Mouse (Mus musculus) adrenal gland, postnatal 14 days (tissue): ENCODE measurements at regions not wholly inside any gene's neighbourhood (a gene's known extent, or its start where the extent isn't known, plus 50 kb on each side); places are given as distances from the start of the nearest gene placed in this dataset.
A peak's percentile ranks its signal among the peaks of the same experiment; 100 is the strongest.

Source experiments
- DNase-seq: peaks from one replicate; pipeline ENCODE4 v3.0.0; 2021; ENCODE audit warnings: mixed read lengths

DNA sequence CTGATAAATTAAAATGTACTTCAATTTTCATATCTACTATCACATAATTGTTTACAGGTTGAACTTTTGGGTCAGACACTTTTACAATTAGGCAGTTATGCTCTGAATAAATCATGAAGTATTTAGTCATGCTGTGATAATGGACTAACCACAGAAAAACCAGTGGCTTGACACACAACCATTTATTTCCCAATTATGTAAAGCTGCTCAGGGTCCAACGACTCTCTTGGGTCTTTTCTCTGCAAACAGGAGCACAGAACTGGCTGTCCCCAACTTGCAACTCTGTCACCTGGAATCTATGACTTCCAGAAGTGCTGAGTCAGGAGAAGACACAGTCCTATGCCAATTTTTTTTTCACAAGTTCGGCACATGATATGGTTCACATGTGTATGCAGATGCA lies 214.8 kb downstream of the Kcnj2 start:
- no peak for DNase-seq

DNA sequence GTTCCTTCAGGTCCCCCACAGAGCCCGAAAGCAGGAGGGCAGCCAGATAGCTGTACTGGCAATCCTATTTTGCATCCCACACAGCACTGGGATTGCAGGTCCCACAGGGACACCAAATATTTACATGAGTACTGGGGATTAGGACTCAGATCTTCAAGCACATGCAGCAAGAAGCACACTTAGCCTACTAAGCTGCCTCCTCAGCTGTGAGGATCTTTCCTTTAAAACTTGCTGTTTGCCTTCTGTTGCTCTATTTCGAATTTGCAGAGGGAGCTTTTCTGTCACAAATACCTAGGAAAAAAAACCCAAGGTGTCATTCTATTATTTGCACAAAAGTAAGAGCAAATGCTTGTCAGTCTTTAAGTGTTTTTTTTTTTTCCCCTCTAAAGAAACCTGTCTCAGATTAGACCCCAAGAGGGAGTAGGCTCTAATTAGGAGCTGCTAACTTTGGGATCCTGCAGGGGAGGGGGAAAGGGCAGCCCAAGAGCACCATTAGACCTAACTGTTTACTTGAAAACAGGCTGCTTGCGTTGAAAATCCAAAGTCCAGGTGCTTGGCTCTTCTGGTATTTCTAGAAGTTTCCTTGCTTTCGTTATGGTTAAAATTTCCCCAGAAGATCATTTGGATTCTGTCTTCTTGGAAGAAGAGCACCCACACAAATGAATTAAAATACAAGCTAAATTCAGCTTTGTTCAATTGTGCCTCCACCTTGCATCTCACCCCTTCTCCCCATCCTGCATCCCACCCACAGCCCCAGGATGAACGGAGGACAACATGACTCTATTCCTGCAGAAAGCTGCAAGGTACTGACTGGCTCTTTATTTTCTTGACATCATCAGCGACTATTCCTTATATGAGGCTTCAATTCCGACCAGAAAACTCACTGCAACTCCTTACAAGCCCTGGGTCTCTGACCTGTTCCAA lies 215.5 kb downstream of the Kcnj2 start:
- no peak for DNase-seq

DNA sequence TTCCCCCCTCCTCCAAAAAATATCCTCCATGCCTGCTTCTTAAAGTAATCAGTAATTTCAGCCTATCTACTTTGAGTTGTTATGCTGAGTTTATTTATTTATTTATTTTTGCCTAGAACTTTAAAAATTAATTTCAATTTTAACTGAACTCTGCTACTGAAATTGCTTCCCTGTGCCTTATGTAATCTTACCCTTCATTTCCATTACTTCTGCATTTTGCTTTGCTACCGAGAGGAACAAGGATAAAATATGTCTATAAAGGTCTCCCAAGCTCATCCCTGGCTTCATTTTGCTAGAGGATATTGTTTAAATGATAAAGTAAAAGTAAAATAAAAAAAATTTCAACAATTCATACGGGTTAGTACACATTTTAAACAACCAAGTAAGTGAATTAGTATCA lies 216.3 kb downstream of the Kcnj2 start:
- no peak for DNase-seq

DNA sequence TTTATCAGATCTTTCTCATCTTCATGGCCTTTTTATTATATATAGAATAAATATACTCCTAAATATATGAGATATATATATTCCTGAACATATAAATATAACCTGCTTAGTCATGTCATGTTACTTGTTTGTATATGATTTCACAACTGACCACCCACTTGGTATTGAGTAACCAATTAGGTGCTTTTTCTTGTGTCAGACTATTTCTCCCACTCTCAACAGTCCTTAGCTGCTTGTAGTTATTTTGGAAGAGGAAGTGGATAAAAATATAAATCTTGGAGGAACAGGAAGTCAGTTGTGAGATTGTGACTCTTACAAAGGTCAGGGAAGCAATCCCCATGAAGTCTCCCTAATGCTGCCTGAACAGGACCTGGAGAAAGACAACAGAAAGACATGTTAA lies 224.6 kb downstream of the Kcnj2 start:
- DNase-seq, result no peak

DNA sequence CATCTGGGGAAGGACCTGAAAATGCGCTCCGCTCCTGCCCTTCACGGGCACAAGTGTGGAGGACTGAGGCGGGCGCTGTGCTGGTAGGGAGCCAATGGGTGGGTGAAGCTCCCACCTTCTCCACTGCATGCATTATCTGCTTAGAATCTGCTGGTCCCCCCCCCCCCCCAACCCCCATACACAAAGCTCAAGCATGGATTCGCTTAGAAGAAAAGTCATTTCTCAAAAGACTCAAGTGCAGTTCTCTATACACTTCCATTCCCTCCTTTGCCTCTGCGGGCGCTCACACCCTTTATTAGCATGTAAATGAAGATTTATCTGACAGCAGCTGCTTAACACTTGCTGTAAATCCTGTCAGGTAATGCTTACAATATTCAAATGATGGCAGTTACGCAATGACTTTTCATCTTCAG lies 230.4 kb downstream of the Kcnj2 start:
- DNase-seq, result no peak

DNA sequence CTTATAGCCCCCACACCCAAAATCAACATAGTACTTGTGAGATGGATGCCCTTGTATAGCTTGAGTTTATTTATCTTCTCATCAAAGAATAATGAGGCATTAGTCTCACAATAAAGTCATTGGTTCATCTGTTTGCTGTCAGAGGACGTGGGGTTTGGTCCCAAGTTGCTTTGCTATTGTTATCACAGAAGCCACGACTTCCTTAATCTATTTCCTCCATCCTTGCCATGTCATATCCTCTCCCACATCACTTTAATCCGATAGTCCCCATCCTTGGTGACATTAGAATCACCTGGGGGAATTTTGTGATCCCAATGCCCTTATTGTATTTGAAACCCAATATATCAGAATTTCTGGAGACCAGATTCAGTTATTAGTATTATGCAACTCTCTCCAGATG lies 246.8 kb downstream of the Kcnj2 start:
- DNase-seq, result no peak

DNA sequence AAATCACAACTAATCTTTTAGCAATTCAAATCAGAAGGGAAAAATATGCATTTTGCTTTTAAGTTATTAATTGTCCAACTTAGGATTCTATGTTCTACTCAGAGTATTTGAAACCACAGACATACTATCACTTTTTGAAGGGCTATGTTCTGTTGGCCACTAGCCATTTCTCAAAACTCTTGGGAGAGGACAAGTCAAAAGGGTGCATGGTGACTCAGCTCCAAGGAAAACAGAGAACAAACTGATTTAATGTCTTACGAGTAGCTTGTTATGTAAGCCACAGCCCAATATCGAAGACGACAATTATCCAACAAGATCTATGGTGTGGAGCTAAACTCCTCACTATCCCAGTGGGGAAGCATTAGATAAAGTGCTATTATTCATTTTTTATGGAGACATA lies 247.6 kb downstream of the Kcnj2 start:
- DNase-seq, result peak; percentile 8

DNA sequence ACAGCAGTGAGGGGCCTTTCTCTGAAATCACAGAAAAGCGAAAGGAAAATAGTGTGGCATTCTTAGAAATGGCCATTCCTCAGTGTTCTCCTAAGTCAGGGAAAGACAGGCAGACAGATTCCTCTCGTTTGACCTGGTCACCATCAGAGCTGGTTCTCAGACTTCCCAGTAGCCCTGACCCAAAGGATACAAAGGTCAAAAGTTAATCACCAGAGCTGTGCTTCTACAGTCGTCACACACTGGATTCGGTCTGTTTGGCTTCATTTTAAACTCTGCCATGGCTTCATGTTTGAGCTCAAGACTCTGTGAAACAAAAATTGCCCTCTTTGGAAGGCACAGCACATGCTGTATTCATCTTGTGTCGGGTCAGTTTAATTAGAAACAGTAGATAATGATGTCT lies 255.6 kb downstream of the Kcnj2 start:
- DNase-seq, result no peak

DNA sequence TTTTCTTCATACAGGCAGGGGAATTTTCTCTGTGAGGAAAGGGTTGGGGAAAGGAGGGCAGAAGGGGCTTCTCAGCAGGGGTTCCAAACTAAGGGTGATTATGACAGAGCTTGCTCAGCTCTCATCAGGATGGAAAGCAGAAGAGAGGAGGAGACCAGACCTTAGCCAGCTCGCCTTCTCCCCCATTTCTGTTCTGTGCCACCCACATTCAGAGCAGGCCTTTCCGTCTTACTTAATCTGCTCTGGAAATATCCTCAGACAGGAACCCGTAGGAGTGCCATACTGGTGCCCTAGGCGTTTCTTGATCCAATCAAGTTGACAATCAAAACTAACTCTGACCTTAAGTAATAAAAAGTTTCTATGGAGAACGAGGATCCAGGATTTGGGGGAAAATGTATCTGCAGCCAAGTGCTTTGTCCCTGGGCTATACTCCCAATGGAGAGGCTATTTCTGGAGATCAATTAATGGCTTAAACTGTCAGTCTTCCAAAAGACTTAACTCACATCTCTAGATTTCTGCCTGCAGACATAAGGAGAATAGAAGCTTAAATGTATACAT lies 258.6 kb downstream of the Kcnj2 start:
- DNase-seq, result no peak

DNA sequence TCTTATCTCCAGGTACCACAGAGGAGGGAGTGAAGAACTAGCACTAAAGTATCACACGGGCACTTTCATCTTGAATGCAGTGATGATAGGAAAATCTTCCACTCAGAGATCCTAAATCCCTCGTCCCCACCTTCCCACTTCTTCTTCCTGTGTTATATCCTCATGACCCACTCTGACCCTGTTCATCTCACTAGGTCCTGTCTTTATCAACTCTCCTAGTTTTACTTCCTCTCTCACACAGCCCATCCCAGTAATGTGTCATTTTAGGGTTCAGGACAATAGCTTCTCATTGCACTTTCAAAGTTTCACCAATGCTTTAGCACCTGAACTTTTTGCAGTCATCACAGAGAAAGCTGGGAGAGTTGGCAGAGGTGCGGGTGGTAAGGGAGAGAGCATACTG lies 261.0 kb downstream of the Kcnj2 start:
- DNase-seq, result no peak

DNA sequence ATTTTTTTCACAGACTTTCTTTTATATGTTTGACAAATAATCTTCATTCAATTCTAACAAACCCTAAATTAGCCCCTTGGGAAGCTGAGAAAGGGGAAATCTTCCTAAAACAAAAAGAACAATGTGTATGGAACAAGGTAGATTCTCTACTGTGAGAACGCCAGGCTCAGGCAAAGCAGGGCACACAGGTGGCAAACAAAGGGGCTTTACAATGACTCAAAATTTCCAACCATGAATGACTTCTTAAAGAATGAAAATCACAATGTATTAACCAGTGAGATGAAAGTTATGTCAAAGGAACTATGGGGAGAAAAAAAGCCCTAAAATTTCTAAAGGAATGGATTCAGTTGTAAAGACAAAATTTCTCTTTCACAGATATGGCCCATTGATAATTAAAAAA lies 262.3 kb downstream of the Kcnj2 start:
- no peak for DNase-seq

DNA sequence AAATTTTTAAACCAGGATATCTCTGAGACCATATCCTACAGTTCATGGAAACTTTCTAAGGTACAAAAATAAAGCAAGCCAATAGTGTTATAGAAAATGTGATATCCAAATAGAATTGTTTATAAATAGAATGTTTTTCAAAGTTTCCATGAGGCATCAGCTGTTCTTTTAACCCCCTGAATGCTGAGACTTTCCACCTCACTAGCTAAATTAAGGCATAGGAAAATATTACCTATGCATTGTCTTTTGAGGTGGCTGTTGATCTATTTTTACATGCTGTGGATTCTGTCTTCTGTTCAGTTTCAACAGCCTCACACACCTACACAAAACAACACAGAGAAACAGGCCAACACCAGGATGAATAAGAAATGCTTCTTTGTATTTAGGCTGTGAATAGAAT lies 265.6 kb downstream of the Kcnj2 start:
- no peak for DNase-seq

DNA sequence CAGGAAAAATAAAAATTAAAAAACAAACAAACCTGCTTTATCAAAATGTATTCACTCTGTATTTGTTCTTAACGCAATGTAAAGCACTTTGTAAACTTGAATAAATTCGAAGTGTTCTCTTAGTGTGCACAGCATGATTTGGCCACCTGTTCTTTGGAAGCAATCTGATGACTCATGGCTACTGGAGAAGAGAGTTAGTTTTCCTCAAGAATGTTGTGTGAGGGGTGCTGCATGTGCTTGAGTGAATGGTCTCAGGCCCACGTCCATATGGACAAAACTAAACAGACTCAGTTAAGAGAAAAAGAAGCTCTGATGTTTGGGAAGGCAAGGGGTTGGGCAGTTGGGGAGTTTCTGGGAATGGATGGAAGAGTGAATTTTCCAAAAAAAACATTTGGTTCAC lies 267.1 kb downstream of the Kcnj2 start:
- no peak for DNase-seq

DNA sequence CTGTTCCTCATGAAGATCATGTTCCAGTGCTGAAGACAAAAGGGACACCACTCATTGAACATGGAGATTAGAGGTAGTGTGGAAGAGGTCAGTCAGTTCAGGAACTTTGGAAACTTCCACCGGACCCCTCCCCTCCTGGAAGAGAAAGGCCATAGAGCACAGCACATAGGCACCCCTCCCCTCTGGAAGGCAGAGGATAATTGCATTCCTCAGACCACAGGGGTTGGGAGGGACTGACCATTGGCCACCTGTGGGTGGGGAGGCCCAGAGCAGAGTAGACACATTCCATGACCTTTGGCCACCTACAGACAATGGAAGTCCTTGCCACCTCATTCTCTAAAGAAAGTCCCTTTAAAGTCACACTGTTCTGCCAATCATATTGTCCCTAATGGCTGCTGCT lies 281.6 kb downstream of the Kcnj2 start:
- no peak for DNase-seq

DNA sequence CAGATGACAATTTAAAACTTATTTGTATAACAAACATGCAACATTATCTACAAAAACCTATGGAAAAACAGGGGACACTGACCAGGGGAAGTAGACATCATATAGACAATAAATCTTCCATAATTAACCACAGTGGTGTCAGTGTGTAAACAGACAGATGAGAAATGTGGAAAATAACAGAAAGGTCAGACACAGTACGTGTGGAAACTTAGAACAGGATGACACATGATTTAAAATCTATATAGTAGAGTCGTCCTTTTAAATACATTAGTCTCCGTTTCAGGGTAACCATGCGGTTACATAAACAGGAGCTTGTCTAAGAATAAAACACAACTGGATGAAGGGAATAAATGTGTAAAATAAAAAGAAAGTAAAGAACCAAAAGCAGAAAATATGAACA lies 284.1 kb downstream of the Kcnj2 start:
- no peak for DNase-seq

DNA sequence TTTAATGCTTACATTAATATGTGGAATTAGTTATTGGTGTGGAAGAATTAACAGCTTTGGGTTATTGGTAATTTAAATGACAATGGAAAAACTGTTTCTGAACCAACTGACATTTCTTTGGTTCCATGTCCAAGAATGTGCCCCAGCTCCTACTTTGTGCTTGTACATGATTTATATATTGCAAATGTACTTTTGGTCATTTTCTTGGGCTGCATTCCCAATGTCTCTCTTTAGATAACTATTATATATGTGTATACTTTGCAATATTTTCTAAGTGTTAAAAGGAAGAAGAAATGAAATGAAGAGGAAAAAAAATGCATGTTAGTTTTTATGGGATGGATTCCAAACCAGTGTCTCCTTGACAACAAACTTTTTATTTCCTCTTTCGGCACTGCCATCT lies 297.4 kb downstream of the Kcnj2 start:
- no peak for DNase-seq

DNA sequence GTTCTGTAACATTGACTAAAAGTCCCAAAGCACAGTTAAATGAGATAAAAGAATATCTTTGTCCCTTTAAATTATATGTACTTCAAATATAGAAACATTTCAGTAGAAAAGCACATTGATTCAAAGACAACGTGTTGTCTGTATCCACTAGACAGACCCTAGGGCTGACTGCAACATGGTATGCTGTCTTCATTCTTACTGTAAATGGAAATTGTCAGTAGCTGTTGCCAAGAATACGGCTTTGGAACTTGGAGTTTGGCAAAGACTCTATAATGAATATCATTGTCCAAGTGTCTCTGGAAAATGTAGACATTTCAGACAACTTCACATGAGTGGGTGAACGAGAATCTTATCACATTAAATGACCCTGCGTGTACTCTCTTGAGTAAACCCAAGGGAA lies 311.2 kb downstream of the Kcnj2 start:
- no peak for DNase-seq

DNA sequence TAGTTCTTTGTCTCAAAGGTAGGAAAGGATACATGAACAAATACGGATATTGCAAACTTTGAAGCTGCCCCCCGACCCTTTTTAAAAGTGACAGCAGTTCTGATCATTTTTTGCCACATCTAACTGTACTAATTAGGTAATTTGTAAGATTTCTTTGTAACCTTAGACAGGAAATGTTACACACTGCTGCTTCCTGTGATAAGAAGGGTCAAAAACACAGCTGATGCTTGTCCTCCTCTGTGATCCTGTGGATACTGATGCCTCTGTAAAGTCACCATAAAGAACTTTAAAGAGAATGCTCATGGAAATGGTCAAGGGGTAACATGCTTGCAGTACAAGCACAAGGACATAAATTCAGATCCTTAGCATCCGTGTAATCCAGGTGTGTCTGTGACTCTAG lies 313.9 kb downstream of the Kcnj2 start:
- no peak for DNase-seq

DNA sequence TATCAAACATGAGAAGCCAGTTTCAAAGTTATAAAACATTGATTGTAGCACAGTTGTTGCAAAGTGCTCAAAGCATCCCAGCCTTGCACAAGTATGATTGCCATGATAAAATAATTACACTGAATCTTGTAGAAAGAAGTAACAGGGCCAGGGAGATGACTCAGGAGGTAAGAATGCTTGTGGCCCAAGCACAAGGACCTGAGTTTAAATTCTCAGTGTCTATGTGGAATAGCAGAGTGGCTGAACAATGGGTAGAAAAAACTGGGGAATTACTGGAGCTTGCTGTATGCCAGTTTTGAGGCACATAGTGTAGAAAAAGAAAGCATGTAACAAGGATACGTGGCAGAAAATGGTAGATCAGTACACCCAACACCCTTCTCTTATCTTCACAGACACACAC lies 332.7 kb downstream of the Kcnj2 start:
- DNase-seq, result no peak

DNA sequence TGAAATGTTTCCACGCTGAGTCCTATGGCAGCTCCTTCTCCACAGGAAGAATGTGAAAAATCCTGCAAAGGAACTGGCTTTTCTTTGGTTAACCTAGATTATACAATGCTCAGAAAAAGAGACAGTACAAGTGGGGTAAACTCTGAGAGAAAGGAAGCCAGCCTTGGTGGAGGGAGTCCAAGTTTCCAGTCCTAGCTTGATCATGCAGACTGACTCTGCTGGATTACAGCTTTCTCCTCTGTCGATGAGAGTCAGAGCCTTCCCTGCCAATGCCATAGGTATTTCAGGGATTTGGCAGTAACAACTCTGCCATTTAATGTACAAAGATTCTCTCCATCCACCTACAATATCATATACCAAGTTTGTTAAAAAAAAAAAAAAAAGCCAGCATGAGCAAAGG lies 343.3 kb downstream of the Kcnj2 start:
- no peak for DNase-seq

DNA sequence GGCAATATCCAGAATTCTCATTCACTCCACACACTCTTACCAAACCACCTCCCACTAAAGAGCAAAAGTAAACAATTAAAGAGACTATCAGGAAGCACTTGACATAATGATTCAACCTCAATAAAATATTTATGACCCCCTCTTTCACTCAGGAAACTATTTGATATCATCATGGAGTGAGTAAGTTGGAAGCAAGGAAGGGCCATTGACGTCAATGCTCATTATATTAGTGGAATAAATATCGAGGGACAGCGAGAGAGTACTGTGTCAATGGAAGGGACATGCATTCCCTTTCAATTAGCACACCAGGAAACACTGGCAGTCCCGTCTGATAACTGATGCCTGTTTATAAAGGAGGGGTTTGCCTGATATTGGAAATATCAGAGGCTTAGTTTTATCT lies 358.9 kb downstream of the Kcnj2 start:
- DNase-seq, result no peak

DNA sequence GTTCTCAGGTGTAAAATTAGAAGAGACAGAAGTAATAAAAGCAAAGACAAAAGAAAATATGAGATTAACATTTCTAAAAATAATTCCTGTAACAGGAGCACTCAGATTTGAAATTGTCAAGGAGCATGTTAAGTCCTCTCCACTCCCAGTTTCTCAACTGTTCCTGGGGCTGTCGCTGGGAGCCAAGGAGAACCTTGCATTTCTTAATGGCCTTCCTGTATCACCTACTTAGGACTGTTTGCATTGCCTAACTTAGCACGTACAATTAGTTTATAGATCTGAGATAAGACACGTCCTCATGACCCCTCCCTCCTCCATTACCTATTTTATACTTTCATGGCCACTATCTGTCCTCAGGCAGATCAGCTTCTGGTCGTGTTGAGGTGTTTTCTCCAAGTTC lies 360.8 kb downstream of the Kcnj2 start:
- no peak for DNase-seq

DNA sequence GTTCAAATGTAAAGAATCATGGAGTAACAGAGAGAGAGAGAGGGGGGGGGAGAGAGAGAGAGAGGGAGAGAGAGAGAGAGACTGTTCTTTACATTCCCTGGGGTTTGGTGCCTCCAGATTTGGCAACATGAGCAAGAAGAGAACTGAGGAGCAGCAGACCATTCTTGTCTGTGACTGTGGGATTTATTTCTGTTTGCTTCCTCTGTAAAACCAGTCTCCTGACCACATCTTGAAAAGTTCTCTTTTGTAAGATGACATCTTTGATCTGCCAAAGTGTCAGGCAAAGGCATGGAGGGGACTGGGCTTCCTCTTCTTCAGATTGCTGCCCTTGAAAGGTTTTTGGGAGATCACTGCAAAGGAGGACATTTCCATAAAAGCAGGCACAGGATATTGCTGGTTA lies 376.3 kb downstream of the Kcnj2 start:
- DNase-seq, result no peak

DNA sequence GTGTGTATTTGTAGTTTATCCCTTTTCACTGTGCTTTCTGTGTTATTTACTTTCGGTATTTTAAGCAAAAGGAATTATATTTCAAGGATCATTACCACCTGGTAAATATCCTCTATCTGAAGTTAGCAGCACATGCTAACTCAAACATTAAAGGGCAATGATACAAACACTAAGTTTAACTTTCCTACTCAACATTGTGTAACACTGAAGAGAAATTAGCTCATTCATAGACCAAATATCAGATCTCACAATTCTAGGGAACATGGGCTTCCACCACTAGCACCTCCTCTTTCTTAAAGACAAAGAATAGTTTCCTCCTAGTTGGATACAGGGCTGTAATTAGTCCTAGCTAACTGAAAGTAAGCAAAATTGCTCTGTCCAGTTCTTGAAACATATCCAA lies 377.4 kb downstream of the Kcnj2 start:
- no peak for DNase-seq
